Mouse (Mus musculus) stomach, embryonic 14.5 days (tissue): ENCODE measurements around the gene Col18a1. TPM values are rescaled to one million over a fixed set of nuclear protein-coding genes. Genes with fewer than 3 reads are reported as not detected.
A peak's percentile ranks its signal among the peaks of the same experiment; 100 is the strongest.
"Not testable (repeated sequence)": the region's sequence is repeated elsewhere in the genome, so short reads cannot be mapped to it uniquely, and the experiment has no call there.

ENCODE experiments used
- ATAC-seq: fragments of 200-750 bp; cut with Nextera tagmentation; 2 replicates; pipeline ENCODE4 v1.8.0; 2017; ENCODE audit warnings: low read depth, moderate TSS enrichment; ENCODE audit not compliant: insufficient number of reproducible peaks, insufficient read depth, low FRiP score
- H3K27ac ChIP-seq: fragments of 300-500 bp; sonication (generic); 2 replicates; pipeline ENCODE4 v1.5.1; 2014; ENCODE audit warnings: mild to moderate bottlenecking, low read length, moderate library complexity, mixed read lengths
- H3K27me3 ChIP-seq: fragments of 300-500 bp; sonication (generic); 2 replicates; pipeline ENCODE4 v1.6.1; 2014; ENCODE audit warnings: low read length, control low read depth, mixed read lengths; ENCODE audit not compliant: control insufficient read depth, insufficient read depth
- H3K36me3 ChIP-seq: fragments of 300-500 bp; sonication (generic); 2 replicates; pipeline ENCODE4 v1.6.1; 2014; ENCODE audit warnings: mild to moderate bottlenecking, control low read depth, low read length, moderate library complexity, mixed read lengths; ENCODE audit not compliant: control insufficient read depth, insufficient read depth
- H3K4me1 ChIP-seq: fragments of 300-500 bp; sonication (generic); 2 replicates; pipeline ENCODE4 v1.6.1; 2014; ENCODE audit warnings: low read length, control low read depth, mixed read lengths; ENCODE audit not compliant: control insufficient read depth, insufficient read depth
- H3K4me2 ChIP-seq: fragments of 300-500 bp; sonication (generic); replicated peaks from 2 replicates; pipeline ENCODE4 v1.6.1; 2014; ENCODE audit warnings: low read depth, low read length, control low read depth
- H3K4me3 ChIP-seq: fragments of 300-500 bp; sonication (generic); 2 replicates; pipeline ENCODE4 v1.5.1; 2014; ENCODE audit warnings: low read depth, low read length, control low read depth
- H3K9ac ChIP-seq: fragments of 300-500 bp; sonication (generic); replicated peaks from 2 replicates; pipeline ENCODE4 v1.6.1; 2014; ENCODE audit warnings: low read depth, mild to moderate bottlenecking, control low read depth, low read length, moderate library complexity, mixed read lengths
- H3K9me3 ChIP-seq: fragments of 300-500 bp; sonication (generic); 2 replicates; pipeline ENCODE4 v1.6.1; 2016; ENCODE audit warnings: low read depth, low read length, control low read depth; ENCODE audit not compliant: control insufficient read depth
- WGBS: fragments of 180-500 bp; shearing (Covaris S2); extraction: QIAGEN DNeasy Blood & Tissue Kit; methylation state at CpG from one replicate; pipeline ENCODE4 v1.1.7; 2014; 5-methylcytosine and 5-hydroxymethylcytosine counted together
- polyA plus RNA-seq: library from polyadenylated mRNA; unstranded; fragments of >200 nt; fragmentation: Nextera tagmentation; extraction: Ambion mirVana; gene quantifications from 2 replicates; pipeline ENCODE4 v1.2.1, GENCODE M21; 2014

The Col18a1 gene
- polyA plus RNA-seq, 1 experiment from 2014 or later, result 49.8 TPM

DNA sequence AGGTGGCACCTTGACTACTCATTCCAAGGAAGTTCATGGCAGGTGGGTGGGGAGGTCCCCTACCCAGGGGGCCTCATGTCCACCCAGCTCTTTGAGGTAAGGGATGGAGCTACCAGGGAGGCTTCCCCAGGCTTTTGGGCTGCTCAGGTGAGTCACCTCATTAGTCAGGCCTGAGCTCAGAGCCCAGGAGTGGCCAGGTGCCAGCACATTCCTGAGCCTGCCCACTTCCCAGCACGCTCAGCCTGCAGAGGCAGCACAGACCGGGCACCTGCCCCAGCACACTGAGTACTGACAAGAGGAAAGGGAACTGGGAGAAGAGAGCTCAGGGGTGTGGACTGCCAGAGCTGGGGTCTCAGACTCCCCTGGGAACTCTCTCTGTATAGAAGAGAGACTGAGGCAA is 24.0 kb downstream of the Col18a1 start:
- Histone ChIP-seq H3K36me3 (no peaks in the 10 kb centered on the region), H3K9ac (no peak overlapping the region), H3K9me3 (no peaks in the 10 kb centered on the region), H3K4me3 (no peak overlapping the region), H3K27me3 (no peaks in the 10 kb centered on the region), H3K27ac (no peak overlapping the region), H3K4me2 (no peak overlapping the region), H3K4me1 (no peaks in the 10 kb centered on the region)
- WGBS, result 50% methylated on average over 2 of the region's 2 CpGs
- ATAC-seq, result peak; percentile 49; the same call in 1 of the 2 replicates

GRCm38 (mm10) chr10:77138304-77138703 is 28.0 kb downstream of the Col18a1 start:
- no peak overlapping the region for H3K9ac ChIP-seq
- H3K27me3 ChIP-seq, result no peaks in the 10 kb centered on the region
- no peak overlapping the region for H3K4me3 ChIP-seq
- no peak for ATAC-seq
- peaks cover 10% of the 10 kb centered on the region; the same call in 1 of the 2 replicates for H3K4me1 ChIP-seq
- H3K27ac ChIP-seq, result no peak overlapping the region
- no peaks in the 10 kb centered on the region for H3K36me3 ChIP-seq
- no peaks in the 10 kb centered on the region for H3K9me3 ChIP-seq
- no peak overlapping the region for H3K4me2 ChIP-seq

- no peak for ATAC-seq
- WGBS, result 81% methylated on average over 6 of the region's 6 CpGs
- Histone ChIP-seq H3K27ac (no peak overlapping the region), H3K4me3 (no peak overlapping the region), H3K27me3 (no peaks in the 10 kb centered on the region), H3K9ac (no peak overlapping the region), H3K4me2 (no peak overlapping the region), H3K4me1 (peaks cover 24% of the 10 kb centered on the region; the same call in 1 of the 2 replicates), H3K36me3 (no peaks in the 10 kb centered on the region), H3K9me3 (no peaks in the 10 kb centered on the region)
Measured at GRCm38 (mm10) chr10:77136205-77136604, 30.1 kb downstream of the Col18a1 start.

GRCm38 (mm10) chr10:77135274-77135829 is 31.0 kb downstream of the Col18a1 start:
- Histone ChIP-seq H3K4me2 (no peak overlapping the region), H3K9me3 (no peaks in the 10 kb centered on the region), H3K36me3 (no peaks in the 10 kb centered on the region), H3K27me3 (no peaks in the 10 kb centered on the region), H3K4me3 (no peak overlapping the region), H3K27ac (no peak overlapping the region), H3K9ac (no peak overlapping the region), H3K4me1 (peaks cover 24% of the 10 kb centered on the region; the same call in 1 of the 2 replicates)
- WGBS, result 91% methylated on average over 5 of the region's 5 CpGs
- no peak for ATAC-seq

DNA sequence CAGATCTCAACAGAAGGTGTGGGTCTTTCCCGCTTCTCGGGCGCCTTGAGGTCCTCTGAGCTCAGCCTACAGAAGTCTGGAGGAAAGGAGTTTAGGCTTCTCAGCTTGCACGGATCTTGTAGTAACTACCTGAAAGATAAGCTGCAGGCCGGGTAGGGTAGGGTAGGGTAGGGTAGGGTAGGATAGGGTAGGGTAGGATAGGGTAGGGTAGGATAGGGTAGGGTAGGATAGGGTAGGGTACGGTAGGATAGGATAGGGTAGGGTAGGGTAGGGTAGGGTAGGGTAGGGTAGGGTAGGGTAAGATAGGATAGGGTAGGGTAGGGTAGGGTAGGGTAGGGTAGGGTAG is 31.6 kb downstream of the Col18a1 start:
- H3K27me3 ChIP-seq, H3K9ac ChIP-seq, H3K4me3 ChIP-seq, ATAC-seq, H3K27ac ChIP-seq, H3K4me2 ChIP-seq, H3K9me3 ChIP-seq, H3K36me3 ChIP-seq: not testable (repeated sequence)
- 53% methylated on average over 6 of the region's 6 CpGs for WGBS
- peaks cover 24% of the 10 kb centered on the region; the same call in 1 of the 2 replicates for H3K4me1 ChIP-seq

GRCm38 (mm10) chr10:77133951-77134806 is 32.2 kb downstream of the Col18a1 start:
- H3K27ac ChIP-seq, result 0 out of 2 replicates have a peak overlapping the region, but pooled peaks have one; percentile 3
- no peak overlapping the region for H3K4me2 ChIP-seq
- no peaks in the 10 kb centered on the region for H3K9me3 ChIP-seq
- WGBS, result 50% methylated on average over 13 of the region's 13 CpGs
- no peak for ATAC-seq
- no peak overlapping the region for H3K9ac ChIP-seq
- no peaks in the 10 kb centered on the region for H3K27me3 ChIP-seq
- H3K36me3 ChIP-seq, result no peaks in the 10 kb centered on the region
- H3K4me1 ChIP-seq, result peaks cover 24% of the 10 kb centered on the region; the same call in 1 of the 2 replicates
- H3K4me3 ChIP-seq, result no peak overlapping the region

DNA sequence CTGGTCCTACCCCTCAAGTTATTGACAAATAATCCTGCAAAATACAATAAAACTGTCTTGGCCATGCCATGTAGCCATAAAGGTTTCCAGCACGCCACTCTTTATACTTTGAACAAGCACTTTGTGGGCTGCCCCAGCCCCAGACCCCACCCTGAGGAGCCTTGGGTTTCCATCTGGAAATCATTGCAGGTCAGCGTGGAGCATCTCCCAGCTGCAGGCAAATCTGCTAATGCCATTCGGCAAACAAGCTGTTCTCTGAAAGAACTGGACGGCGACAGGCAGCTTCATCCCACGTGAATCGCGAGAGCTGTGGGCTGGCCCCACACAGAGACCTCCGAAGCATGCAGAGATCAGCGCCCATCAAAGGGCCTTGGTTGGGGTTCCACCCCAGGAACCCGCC is 34.2 kb downstream of the Col18a1 start:
- no peak for ATAC-seq
- WGBS, result 49% methylated on average over 11 of the region's 11 CpGs
- H3K4me1 ChIP-seq, result peaks cover 24% of the 10 kb centered on the region; the same call in 1 of the 2 replicates
- H3K36me3 ChIP-seq, result no peaks in the 10 kb centered on the region
- no peak overlapping the region for H3K4me3 ChIP-seq
- H3K27ac ChIP-seq, result peak overlapping the region; percentile 28; the same call in 1 of the 2 replicates
- H3K4me2 ChIP-seq, result no peak overlapping the region
- H3K9ac ChIP-seq, result no peak overlapping the region
- H3K9me3 ChIP-seq, result no peaks in the 10 kb centered on the region
- H3K27me3 ChIP-seq, result no peaks in the 10 kb centered on the region

GRCm38 (mm10) chr10:77131536-77131935 is 34.8 kb downstream of the Col18a1 start:
- ATAC-seq, result no peak
- Histone ChIP-seq H3K9me3 (no peaks in the 10 kb centered on the region), H3K4me1 (peaks cover 24% of the 10 kb centered on the region; the same call in 1 of the 2 replicates), H3K4me2 (no peak overlapping the region), H3K4me3 (no peak overlapping the region), H3K9ac (no peak overlapping the region), H3K36me3 (no peaks in the 10 kb centered on the region), H3K27me3 (no peaks in the 10 kb centered on the region), H3K27ac (no peak overlapping the region)
- 57% methylated on average over 6 of the region's 6 CpGs for WGBS
